Mouse (Mus musculus) spleen, adult 18-20 months (tissue): Measurements from ENCODE around the gene H2al1k.
"Not testable (repeated sequence)": the region's sequence is repeated elsewhere in the genome, so short reads cannot be mapped to it uniquely, and the experiment has no call there.

Experiments
- DNase-seq, 2 experiments: peaks; one replicate each; pipeline ENCODE4 v3.0.0; 2022; ENCODE audit warnings: mixed read lengths in 2 of 2

H2al1k gene

GRCm38 (mm10) chrX:9350327-9350726, at the start of gene H2al1k:
Gene H2al1k (plus strand): TSS chrX:9350627.
- not testable (repeated sequence) for DNase-seq

DNA sequence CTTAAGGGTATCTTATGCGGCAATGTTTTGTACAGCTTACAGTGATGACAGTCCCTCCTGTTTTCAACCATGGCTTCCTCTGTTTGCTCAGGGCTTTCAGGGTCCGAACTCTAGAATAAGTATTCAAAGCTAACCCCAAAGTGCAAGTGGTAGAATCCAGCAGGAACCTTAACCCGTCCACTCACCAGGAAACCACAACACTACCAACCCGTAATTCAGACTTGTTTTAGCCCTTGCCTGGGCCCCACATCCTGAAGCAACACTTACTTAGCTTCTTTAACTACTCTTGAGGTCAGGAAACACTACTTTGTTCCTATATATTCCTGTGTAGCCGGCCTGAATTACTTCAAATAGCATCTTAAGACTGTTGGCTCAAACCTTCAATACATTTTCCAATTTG, 47.6 kb upstream of the H2al1k start:
- DNase-seq = no peak

- DNase-seq = no peak
Observed at GRCm38 (mm10) chrX:9303455-9303854, 47.0 kb upstream of the H2al1k start.

GRCm38 (mm10) chrX:9316457-9316856, 34.0 kb upstream of the H2al1k start:
- not testable (repeated sequence) for DNase-seq

- not testable (repeated sequence) for DNase-seq
Observed at GRCm38 (mm10) chrX:9327954-9328353, 22.5 kb upstream of the H2al1k start.

DNA sequence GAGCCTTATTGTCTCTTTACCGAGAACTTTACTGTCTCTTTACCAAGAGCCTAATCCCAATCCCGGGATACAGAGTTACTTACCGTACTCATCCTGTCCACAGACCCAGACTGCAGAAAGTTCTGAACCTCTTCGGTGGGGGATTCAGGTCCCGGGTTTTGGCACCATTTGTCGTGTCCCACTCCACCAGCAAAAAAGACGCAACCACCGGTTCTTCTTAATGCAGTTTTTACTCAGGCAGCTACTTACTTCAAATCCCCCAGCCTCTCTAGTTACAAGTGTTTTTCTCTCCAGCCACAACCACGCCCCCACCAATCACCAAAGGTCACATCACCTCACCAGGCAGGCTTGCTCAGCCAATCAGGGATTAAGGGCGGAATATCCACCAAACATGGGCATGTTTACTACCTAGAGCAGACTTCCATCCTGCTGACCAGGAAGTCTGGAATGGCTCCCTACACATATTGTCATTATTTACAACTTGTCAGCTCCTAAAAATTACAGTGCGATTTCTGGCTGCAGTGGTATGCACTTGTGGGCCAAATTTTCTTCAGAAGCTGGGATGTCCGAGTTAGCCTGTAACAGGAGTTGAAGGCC, 18.0 kb upstream of the H2al1k start:
- not testable (repeated sequence) for DNase-seq

DNA sequence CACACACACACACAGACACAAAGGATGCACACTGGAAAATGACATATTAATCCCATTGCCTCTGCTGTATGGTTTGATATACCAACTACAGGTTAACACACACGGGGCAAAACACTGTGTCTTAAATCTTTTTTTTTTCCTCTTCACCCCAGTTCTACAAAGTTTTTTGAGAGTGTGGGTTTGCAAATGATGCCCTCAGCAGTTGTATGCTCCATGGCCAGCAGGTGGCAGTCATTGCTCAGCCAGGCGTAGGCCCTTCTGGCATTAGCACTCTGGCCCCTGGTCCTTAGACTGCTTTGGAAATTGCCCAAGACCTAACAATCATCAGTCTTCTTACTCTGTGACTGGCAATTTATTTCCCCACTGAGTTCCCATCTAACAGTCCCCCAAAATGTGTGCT, 17.4 kb upstream of the H2al1k start:
- DNase-seq = peak; percentile 40 to 67

- not testable (repeated sequence) for DNase-seq
Observed at GRCm38 (mm10) chrX:9334996-9335395, 15.4 kb upstream of the H2al1k start.

- DNase-seq = peak in 1 of 2 experiments; percentile 52
Observed at GRCm38 (mm10) chrX:9374012-9374411, 23.6 kb downstream of the H2al1k start.

GRCm38 (mm10) chrX:9375927-9376326, 25.5 kb downstream of the H2al1k start:
- DNase-seq = not testable (repeated sequence)
